ENCODE assay signal across 9 mouse cellular contexts in genomic region chr8:83976101-83976630, GRCm38 (mm10). TPM values are rescaled to one million over a fixed set of nuclear protein-coding genes. Genes with fewer than 3 reads are reported as not detected.
DNase-seq lines count a peak whose midpoint lies in the region; ATAC-seq lines count a peak whose summit lies in the region.
"Had no signal": no experiment of that assay in that cellular context is flagged by ENCODE, and none has a peak within 500 bp of the region (broad histone marks: within the 10 kb centered on the region; RNA-seq: fewer than 3 reads in every experiment).

No protein-coding gene starts in this region.

- intact Hi-C loops in left cerebral cortex, postnatal 14 days (cut with DNase I): no loop called here

- no peak for ATAC-seq in CD4-positive, CD25-positive, alpha-beta regulatory T cell, adult 4 months

- peak; percentile 77 for DNase-seq in CD4-positive, CD25-positive, alpha-beta regulatory T cell, adult 2 months (ENCODE audit: low read depth, low spot score)
- peak; percentile 57 for DNase-seq in kidney, adult 9 months
- DNase-seq in kidney, postnatal 14 days: no peak
- DNase-seq in T-cell, adult 2 months (ENCODE audit: low spot score): peak; percentile 63
- DNase-seq in naive thymus-derived CD4-positive, alpha-beta T cell, adult 2 months (ENCODE audit: low read depth): peak; percentile 74
- DNase-seq in left cerebral cortex, postnatal 14 days (ENCODE audit: low spot score in 2 of 2): no peak
- DNase-seq in cerebellum, postnatal 36 days: no peak
- DNase-seq: midbrain, embryonic 14.5 days had no signal

RNA-seq across cellular contexts. Expression of gene Prkaca, which starts 3.4 kb away (rescaled TPM):
- 10 to 100 TPM in 1 of 2 experiments, 1 to 10 TPM in 1; 9.5 to 15.4 TPM for polyA plus RNA-seq in CD4-positive, CD25-positive, alpha-beta regulatory T cell, adult 4 months (2017; shearing (Covaris generic))
- 100 to 1,000 TPM; 268 to 280 TPM for total RNA-seq in left cerebral cortex, postnatal 14 days (2021)

RNA-seq across cellular contexts. Expression of gene Asf1b, which starts 20.9 kb away (rescaled TPM):
- 10 to 100 TPM; 22.3 to 45.2 TPM for polyA plus RNA-seq in CD4-positive, CD25-positive, alpha-beta regulatory T cell, adult 4 months (2017; shearing (Covaris generic))
- total RNA-seq in left cerebral cortex, postnatal 14 days (2021): under 1 TPM; 0.72 to 0.79 TPM

RNA-seq across cellular contexts. Expression of gene Gm10644, which starts 21.2 kb away (rescaled TPM):
- polyA plus RNA-seq in CD4-positive, CD25-positive, alpha-beta regulatory T cell, adult 4 months (2017; shearing (Covaris generic)): under 1 TPM; 0.20 to 0.92 TPM
- total RNA-seq in left cerebral cortex, postnatal 14 days (2021): under 1 TPM; 0.19 to 0.20 TPM

RNA-seq across cellular contexts. Expression of gene Samd1, which starts 21.3 kb away (rescaled TPM):
- 1 to 10 TPM; 5.9 to 6.3 TPM for polyA plus RNA-seq in CD4-positive, CD25-positive, alpha-beta regulatory T cell, adult 4 months (2017; shearing (Covaris generic))
- total RNA-seq in left cerebral cortex, postnatal 14 days (2021): 10 to 100 TPM; 51.3 to 52.0 TPM

RNA-seq across cellular contexts. Expression of gene 1700067K01Rik, which starts 25.1 kb away (rescaled TPM):
- polyA plus RNA-seq in CD4-positive, CD25-positive, alpha-beta regulatory T cell, adult 4 months (2017; shearing (Covaris generic)): not detected
- under 1 TPM; 0.40 to 0.57 TPM for total RNA-seq in left cerebral cortex, postnatal 14 days (2021)

Comparison
In these comparisons a context has a peak if more than half of its experiments do, and no peak if none do; other contexts are left out.
1. DNase-seq: peak in CD4-positive, CD25-positive, alpha-beta regulatory T cell, adult 2 months (single experiment), kidney, adult 9 months (single experiment), T-cell, adult 2 months (single experiment) and naive thymus-derived CD4-positive, alpha-beta T cell, adult 2 months (single experiment); none in kidney, postnatal 14 days (single experiment), left cerebral cortex, postnatal 14 days (0 of 2) and cerebellum, postnatal 36 days (0 of 2).